Mouse (Mus musculus) embryonic facial prominence, embryonic 14.5 days (tissue): ENCODE data around the gene Cnot1. TPM values are rescaled to one million over a fixed set of nuclear protein-coding genes. Genes with fewer than 3 reads are reported as not detected.

Experiments used
- ATAC-seq: fragments of 200-750 bp; cut with Nextera tagmentation; 2 replicates; pipeline ENCODE4 v1.8.0; 2017; ENCODE audit warnings: low read depth, moderate number of reproducible peaks, moderate TSS enrichment
- DNase-seq: peaks from one replicate; pipeline ENCODE4 v3.0.0-alpha.2; 2015; ENCODE audit warnings: low spot score
- H3K27ac ChIP-seq: fragments of 300-500 bp; sonication (generic); replicated peaks from 2 replicates; pipeline ENCODE4 v1.5.1; 2014; ENCODE audit warnings: low read depth, mild to moderate bottlenecking, low read length, moderate library complexity
- H3K27me3 ChIP-seq: fragments of 300-500 bp; sonication (generic); replicated peaks from 2 replicates; pipeline ENCODE4 v1.6.1; 2014; ENCODE audit warnings: low read length; ENCODE audit not compliant: control insufficient read depth, insufficient read depth
- H3K36me3 ChIP-seq: fragments of 300-500 bp; sonication (generic); 2 replicates; pipeline ENCODE4 v1.6.1; 2014; ENCODE audit warnings: low read length, mixed read lengths; ENCODE audit not compliant: control insufficient read depth, insufficient read depth
- H3K4me1 ChIP-seq: fragments of 300-500 bp; sonication (generic); 2 replicates; pipeline ENCODE4 v1.6.1; 2014; ENCODE audit warnings: antibody characterized with exemption, low read length; ENCODE audit not compliant: control insufficient read depth, insufficient read depth
- H3K4me2 ChIP-seq: fragments of 300-500 bp; sonication (generic); 2 replicates; pipeline ENCODE4 v1.6.1; 2014; ENCODE audit warnings: low read depth, mild to moderate bottlenecking, low read length, moderate library complexity, mixed read lengths
- H3K4me3 ChIP-seq: fragments of 300-500 bp; sonication (generic); 2 replicates; pipeline ENCODE4 v1.5.1; 2014; ENCODE audit warnings: low read depth, mild to moderate bottlenecking, low read length
- H3K9ac ChIP-seq: fragments of 300-500 bp; sonication (generic); 2 replicates; pipeline ENCODE4 v1.6.1; 2014; ENCODE audit warnings: low read depth, mild to moderate bottlenecking, low read length, moderate library complexity, mixed read lengths
- H3K9me3 ChIP-seq: fragments of 300-500 bp; sonication (generic); 2 replicates; pipeline ENCODE4 v1.6.1; 2016; ENCODE audit warnings: low read length; ENCODE audit not compliant: control insufficient read depth
- WGBS: fragments of 180-500 bp; shearing (Covaris S2); extraction: QIAGEN DNeasy Blood & Tissue Kit; methylation state at CpG from one replicate; pipeline ENCODE4 v1.1.7; 2014; 5-methylcytosine and 5-hydroxymethylcytosine counted together
- microRNA-seq: library from miRNA; unstranded; fragments of <30 nt; microRNA quantifications from one replicate; pipeline ENCODE4, GENCODE M21; 2016; ENCODE audit warnings: borderline number of aligned reads
- polyA plus RNA-seq: library from polyadenylated mRNA; unstranded; fragments of >200 nt; fragmentation: Nextera tagmentation; extraction: Ambion mirVana; gene quantifications from 2 replicates; pipeline ENCODE4 v1.2.1, GENCODE M21; 2014

Gene Cnot1
- polyA plus RNA-seq, 1 experiment from 2014 or later = 75.4 TPM

DNA sequence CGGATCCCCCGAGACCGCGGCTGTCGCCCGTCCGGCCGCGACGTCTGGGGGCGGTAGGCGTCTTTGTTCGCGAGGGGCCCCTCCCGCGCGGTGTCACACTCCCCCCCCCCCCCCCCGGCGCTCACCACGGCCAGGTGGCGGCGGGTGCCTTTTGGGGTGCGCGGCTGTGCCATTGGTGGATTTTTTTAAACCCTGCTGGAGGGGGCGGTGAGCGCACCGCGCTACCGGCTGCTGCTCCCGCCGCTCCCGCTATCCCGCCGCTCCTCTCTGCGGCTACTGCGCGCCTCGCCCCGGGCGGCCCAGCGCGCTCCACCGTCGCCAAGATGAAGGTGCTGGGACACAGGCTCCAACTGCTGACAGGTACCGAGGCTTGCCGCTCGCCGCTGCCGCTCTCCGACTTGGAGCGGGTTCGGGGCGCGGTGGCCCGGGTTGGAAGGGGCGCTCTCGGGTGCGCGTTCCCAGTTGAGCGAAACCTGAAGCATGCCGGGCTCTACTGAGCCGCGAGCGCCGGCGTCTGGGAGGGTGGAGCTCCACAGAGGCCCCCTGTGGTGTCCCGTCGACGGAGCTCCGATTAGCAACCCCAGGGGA lies 129.1 kb downstream of the Cnot1 start:
- H3K27ac ChIP-seq = no peak overlapping the region
- H3K9ac ChIP-seq = peak overlapping the region; percentile 57
- DNase-seq (no peak), ATAC-seq (peak; percentile 47)
- H3K9me3 ChIP-seq = no peaks in the 10 kb centered on the region
- under 1% methylated on average over 38 of the region's 70 CpGs for WGBS
- H3K4me2 ChIP-seq = peak overlapping the region; percentile 95
- H3K36me3 ChIP-seq = no peaks in the 10 kb centered on the region
- peaks cover 61% of the 10 kb centered on the region for H3K27me3 ChIP-seq
- H3K4me3 ChIP-seq = peak overlapping the region; percentile 57
- no peaks in the 10 kb centered on the region for H3K4me1 ChIP-seq

DNA sequence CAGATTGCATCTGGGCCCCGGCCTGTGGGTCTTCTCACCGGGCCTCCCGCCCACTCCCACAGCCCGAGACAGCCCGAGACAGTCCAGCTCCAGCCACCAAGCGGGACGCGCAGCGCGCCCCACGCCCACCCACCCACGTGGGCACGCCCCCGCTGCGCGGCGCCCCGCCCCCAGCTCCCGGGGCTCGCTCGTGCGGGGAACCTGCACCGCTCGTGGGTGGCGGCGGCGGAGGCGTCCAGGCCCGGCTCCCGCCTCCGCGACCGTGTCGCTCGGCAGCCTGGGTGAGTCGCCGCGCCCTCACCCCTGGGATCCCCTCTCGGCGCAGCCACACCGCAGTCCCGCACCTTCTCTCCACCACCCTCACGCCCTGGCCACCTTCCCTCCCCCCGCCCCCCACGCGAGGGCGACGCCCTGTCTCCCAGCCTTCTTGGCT lies 129.7 kb downstream of the Cnot1 start:
- H3K4me2 ChIP-seq = peak overlapping the region; percentile 95
- peak overlapping the region; percentile 57 for H3K4me3 ChIP-seq
- 3% methylated on average over 6 of the region's 48 CpGs for WGBS
- H3K9me3 ChIP-seq = no peaks in the 10 kb centered on the region
- ATAC-seq (peak; percentile 42), DNase-seq (no peak)
- peaks cover 61% of the 10 kb centered on the region for H3K27me3 ChIP-seq
- no peak overlapping the region for H3K27ac ChIP-seq
- no peaks in the 10 kb centered on the region for H3K36me3 ChIP-seq
- no peaks in the 10 kb centered on the region for H3K4me1 ChIP-seq
- H3K9ac ChIP-seq = peak overlapping the region; percentile 57

DNA sequence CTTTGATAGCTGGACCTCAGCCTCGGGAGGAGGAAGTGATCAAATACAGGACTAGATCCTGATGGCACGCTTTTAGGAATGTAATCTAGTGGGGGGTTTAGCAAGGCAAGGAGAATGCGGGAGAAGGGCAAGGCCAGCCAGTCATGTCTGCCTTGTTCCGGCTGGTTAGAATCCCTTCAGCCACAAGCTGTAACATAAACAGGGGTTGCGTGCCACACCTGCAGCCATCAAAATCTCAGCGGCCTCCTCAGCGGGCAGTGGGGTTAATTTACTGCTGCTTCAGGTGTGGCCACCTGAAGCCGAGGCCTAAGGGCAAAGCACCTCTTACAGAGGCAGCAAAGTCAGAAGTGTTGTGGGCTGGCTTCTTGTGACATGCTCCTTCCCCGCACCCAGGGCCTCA lies 130.6 kb downstream of the Cnot1 start, which contains the start of gene Ndrg4:
TSS of gene Ndrg4 (plus strand) at position 350 of the 400 bp plus-strand sequence.
- H3K4me1 ChIP-seq = no peaks in the 10 kb centered on the region
- peak within 1 kb of the TSS; percentile 57 for H3K4me3 ChIP-seq

DNA sequence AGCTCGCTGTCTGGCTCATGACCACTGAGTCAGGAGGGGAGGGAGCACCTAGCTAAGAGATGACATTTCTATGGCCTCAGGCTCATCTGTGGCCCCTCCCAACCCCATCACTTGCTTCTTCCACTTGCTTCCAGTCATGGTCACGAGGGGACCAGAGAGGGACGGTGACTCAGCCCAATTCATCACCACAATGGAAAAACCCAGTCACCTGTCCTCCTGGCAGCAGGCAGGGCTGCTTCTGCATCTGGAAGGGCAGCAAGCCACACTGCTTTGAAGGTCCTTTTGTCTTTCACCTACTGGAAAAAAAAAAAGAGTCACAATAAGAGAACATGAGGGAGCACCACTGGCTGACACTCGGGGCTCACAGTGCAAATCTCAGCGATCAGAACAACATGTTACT lies 134.5 kb downstream of the Cnot1 start:
- ATAC-seq (no peak), DNase-seq (no peak)
- Histone ChIP-seq H3K27ac (no peak overlapping the region), H3K9me3 (no peaks in the 10 kb centered on the region), H3K4me3 (no peak overlapping the region), H3K4me2 (no peak overlapping the region), H3K27me3 (peaks cover 37% of the 10 kb centered on the region), H3K36me3 (no peaks in the 10 kb centered on the region), H3K4me1 (no peaks in the 10 kb centered on the region), H3K9ac (no peak overlapping the region)
- WGBS = 74% methylated on average over 5 of the region's 5 CpGs

More for the DNA sequence above, 130.6 kb downstream of the Cnot1 start, which contains the start of gene Ndrg4:
- Histone ChIP-seq H3K9me3 (no peaks in the 10 kb centered on the region), H3K27ac (no peak within 1 kb of the TSS), H3K36me3 (no peaks in the 10 kb centered on the region), H3K4me2 (peak within 1 kb of the TSS; percentile 95), H3K9ac (peak within 1 kb of the TSS; percentile 57), H3K27me3 (peaks cover 61% of the 10 kb centered on the region)
- WGBS = 32% methylated on average over 9 of the region's 9 CpGs
- ATAC-seq (no peak), DNase-seq (no peak)

DNA sequence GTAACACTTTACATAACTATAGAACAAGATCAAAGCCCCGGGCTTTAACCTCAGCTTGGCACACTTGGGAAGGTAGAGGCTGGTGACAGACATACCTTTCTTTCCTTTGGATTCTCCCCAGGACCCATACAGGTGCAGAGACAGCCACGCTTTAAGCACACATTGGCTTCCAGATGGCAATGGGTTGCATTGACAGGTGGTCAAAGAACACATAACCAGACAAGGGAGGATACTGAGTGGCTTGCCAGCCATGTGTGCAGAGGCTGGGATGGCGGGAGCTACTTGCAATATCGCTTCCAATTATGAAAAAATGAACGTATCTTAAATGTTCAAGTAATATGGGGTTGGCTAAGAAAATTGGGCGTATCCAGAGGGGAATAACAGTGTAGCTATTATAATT lies 135.4 kb downstream of the Cnot1 start:
- whole genome bisulfite sequencing = 78% methylated on average over 6 of the region's 6 CpGs
- DNase-seq = no peak
- Histone ChIP-seq H3K9ac (no peak overlapping the region), H3K27ac (no peak overlapping the region), H3K4me2 (no peak overlapping the region), H3K4me1 (no peaks in the 10 kb centered on the region), H3K36me3 (no peaks in the 10 kb centered on the region), H3K27me3 (peaks cover 27% of the 10 kb centered on the region), H3K9me3 (no peaks in the 10 kb centered on the region), H3K4me3 (no peak overlapping the region)
- no peak for ATAC-seq

DNA sequence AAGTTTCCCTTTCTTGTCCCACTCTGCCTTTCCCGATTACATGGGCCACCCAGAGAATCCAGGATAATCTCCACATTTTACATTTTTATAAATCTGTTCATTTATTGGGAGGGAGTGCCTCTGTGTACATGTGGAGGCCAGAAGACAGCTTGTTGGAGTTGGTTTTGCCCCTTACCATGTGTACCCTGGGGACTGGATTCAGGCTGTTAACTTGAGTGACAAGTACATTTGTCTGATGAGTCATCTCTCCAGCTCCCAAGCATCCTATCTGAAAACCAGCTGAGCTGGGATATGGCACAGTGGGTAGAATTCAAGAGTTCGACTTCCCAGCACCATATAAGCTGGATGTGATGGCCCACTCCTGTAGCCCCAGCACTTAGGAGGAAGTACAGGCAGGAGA lies 137.3 kb downstream of the Cnot1 start:
- no peaks in the 10 kb centered on the region for H3K9me3 ChIP-seq
- H3K4me3 ChIP-seq = no peak overlapping the region
- H3K27ac ChIP-seq = no peak overlapping the region
- 0 out of 2 replicates have a peak, but pooled peaks cover 10% of the 10 kb centered on the region for H3K27me3 ChIP-seq
- DNase-seq (no peak), ATAC-seq (no peak)
- no peaks in the 10 kb centered on the region for H3K36me3 ChIP-seq
- no peak overlapping the region for H3K4me2 ChIP-seq
- no peaks in the 10 kb centered on the region for H3K4me1 ChIP-seq
- WGBS = 79% methylated on average over 2 of the region's 2 CpGs
- no peak overlapping the region for H3K9ac ChIP-seq

Small RNA genes within 50 kb of the gene (microRNA-seq; reads per million reads assigned to microRNA genes)
- 1.2 reads per million for gene Mir7073

Other genes starting within 250 kb of the Cnot1 start
- gene Prss54, start 231.1 kb downstream of the Cnot1 start, polyA plus RNA-seq = not detected in 2 replicates
- 14.3 and 16.4 TPM in 2 replicates for gene Gins3, start 174.0 kb downstream of the Cnot1 start, polyA plus RNA-seq
- 44.7 and 53.4 TPM in 2 replicates for gene Ndrg4, start 130.5 kb downstream of the Cnot1 start, polyA plus RNA-seq
- gene Setd6, start 91.6 kb downstream of the Cnot1 start, polyA plus RNA-seq = 16.7 and 16.8 TPM in 2 replicates
- 322 and 341 TPM in 2 replicates for gene Sap18b, start 17.9 kb upstream of the Cnot1 start, polyA plus RNA-seq
- 13.1 and 15.3 TPM in 2 replicates for gene Slc38a7, start 46.1 kb upstream of the Cnot1 start, polyA plus RNA-seq
- gene Got2, start 81.1 kb upstream of the Cnot1 start, polyA plus RNA-seq = 61.9 and 71.2 TPM in 2 replicates